Mouse (Mus musculus) heart, postnatal 0 days (tissue): ENCODE measurements around the gene Hspb9.

Experiments used
- CTCF ChIP-seq: IDR thresholded peaks from 2 replicates; pipeline ENCODE4 v1.5.1; 2016; ENCODE audit warnings: antibody characterized with exemption, control low read depth, low read depth
- EP300 ChIP-seq: IDR thresholded peaks from 2 replicates; pipeline ENCODE4 v1.6.1; 2016; ENCODE audit warnings: antibody characterized with exemption, low read depth

DNA sequence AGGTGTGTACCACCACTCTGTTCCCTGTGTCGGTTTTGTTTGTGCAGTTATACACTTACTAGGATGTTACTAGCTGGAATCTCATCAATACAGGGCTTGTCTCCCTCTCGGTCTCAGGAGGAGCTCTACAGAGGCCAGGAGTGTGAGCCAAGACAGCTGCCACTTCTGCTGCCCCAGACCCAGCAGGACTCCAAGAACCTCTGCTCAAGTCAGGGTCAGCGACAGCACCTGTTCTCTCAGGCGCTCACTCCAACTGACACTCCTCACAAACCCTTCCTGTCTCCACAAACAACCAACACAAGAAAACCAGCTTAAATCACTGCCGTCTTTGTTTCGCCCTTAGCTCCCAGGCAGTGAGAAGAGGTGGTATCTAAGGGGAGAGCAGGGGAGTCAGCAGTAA is 15.0 kb downstream of the Hspb9 start:
- TF ChIP-seq CTCF (no peak), EP300 (no peak)
